Mouse (Mus musculus) yolk sac, embryonic 10.5 days (tissue): ENCODE data around the gene Vmn1r169.
"Not testable (repeated sequence)": the region's sequence is repeated elsewhere in the genome, so short reads cannot be mapped to it uniquely, and the experiment has no call there.

Experiments used
- DNase-seq: peaks from one replicate; pipeline ENCODE4 v3.0.0-alpha.2; 2017; ENCODE audit warnings: low spot score

The Vmn1r169 gene

DNA sequence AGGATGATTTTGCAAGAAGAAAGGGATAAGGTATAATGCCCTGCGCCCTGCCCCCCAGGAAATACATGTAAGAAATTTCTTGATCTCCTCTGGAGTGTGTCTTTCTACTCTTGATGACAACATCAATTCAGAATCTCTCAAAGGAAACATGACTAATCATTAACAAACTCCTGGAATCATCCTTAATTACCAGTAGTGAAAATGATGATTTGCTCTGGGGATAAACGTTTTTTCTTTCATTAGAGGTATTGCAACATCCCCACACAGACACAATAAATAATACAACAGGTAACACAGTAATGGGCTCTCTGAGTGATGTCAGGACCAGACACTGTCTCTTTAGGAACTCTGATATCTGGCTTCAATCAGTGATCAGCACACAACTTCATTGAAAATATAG, at the start of gene Vmn1r169:
Vmn1r169 (plus strand) TSS at position 301 of the 400 bp plus-strand sequence.
- not testable (repeated sequence) for DNase-seq

DNA sequence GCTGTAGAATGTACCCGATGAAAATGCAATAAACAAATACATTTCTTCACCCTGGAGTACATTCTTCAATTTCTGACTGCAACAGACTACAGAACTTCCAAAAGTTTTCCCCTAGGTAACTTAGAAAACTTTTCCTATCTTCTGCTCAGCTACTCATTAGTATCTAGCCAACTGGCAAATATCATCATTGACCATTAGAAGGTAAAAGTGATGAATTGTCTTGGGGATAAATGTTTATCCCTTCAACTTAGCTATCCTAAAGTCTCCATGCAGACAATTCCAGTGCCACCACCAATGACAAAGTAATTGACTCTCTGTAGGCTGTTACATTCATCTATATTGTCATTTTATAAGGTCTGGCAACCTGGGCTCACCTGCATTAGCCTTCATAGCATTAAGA, 35.9 kb upstream of the Vmn1r169 start, which contains the start of gene Vmn1r168:
Vmn1r168 (plus strand) TSS at position 301 of the 400 bp plus-strand sequence.
- DNase-seq: not testable (repeated sequence)

- DNase-seq: not testable (repeated sequence)
Measured at GRCm38 (mm10) chr7:23605875-23606274, 30.5 kb downstream of the Vmn1r169 start, which contains the start of gene Vmn1r170. Gene Vmn1r170, plus strand, starts transcription at chr7:23606175.
